21 mouse cellular contexts compared by ENCODE assay signal in the genomic region with DNA sequence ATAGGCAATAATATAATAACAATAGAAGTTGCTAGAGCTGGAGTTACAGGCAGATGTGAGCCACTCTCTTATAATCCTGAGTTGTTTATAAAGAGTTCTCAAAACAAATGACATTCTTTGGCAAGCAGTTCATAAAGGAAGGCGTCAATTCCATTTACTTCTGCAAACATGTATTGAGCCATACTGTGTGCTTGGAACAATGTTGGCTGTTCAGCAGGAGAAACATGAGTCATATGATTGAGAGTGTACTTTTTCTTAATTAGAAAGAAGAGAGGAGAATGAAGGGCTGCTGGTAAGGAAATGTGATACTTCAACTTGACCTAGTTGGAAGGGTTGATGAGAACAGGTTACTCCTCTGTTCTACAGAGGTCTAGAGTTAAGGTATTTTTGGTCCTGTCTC. TPM values are rescaled to one million over a fixed set of nuclear protein-coding genes. Genes with fewer than 3 reads are reported as not detected.
"Had no signal": no experiment of that assay in that cellular context is flagged by ENCODE, and none has a peak within 500 bp of the region (broad histone marks: within the 10 kb centered on the region; RNA-seq: fewer than 3 reads in every experiment).

No protein-coding gene starts in this region.

- ATAC-seq: liver, postnatal 0 days had no signal

- DNase-seq: kidney, adult 18-20 months; kidney, adult 9 months; kidney, postnatal 14 days; kidney, postnatal 4 days; left cerebral cortex, postnatal 4 days; liver, postnatal 0 days; midbrain, embryonic 14.5 days; right cerebral cortex, adult 18-20 months; right cerebral cortex, postnatal 14 days; spleen, adult 18-20 months; thymus, adult 18-20 months; thymus, postnatal 36 days had no signal

- H3K4me2 ChIP-seq: limb, embryonic 12.5 days; limb, embryonic 15.5 days; liver, embryonic 11.5 days; lung, embryonic 15.5 days; midbrain, embryonic 11.5 days; neural tube, embryonic 12.5 days; neural tube, embryonic 15.5 days; stomach, embryonic 15.5 days had no signal

- H3K9me3 ChIP-seq: limb, embryonic 12.5 days; limb, embryonic 15.5 days; lung, embryonic 15.5 days; neural tube, embryonic 15.5 days; stomach, embryonic 15.5 days had no signal

- H3K4me1 ChIP-seq: limb, embryonic 12.5 days; limb, embryonic 15.5 days; lung, embryonic 15.5 days; neural tube, embryonic 12.5 days; neural tube, embryonic 15.5 days; stomach, embryonic 15.5 days had no signal

- H3K4me3 ChIP-seq: limb, embryonic 12.5 days; limb, embryonic 15.5 days; lung, embryonic 15.5 days; neural tube, embryonic 12.5 days; neural tube, embryonic 15.5 days; stomach, embryonic 15.5 days had no signal

- H3K36me3 ChIP-seq: limb, embryonic 12.5 days; limb, embryonic 15.5 days; lung, embryonic 15.5 days; neural tube, embryonic 12.5 days; neural tube, embryonic 15.5 days; stomach, embryonic 15.5 days had no signal

- H3K27ac ChIP-seq: limb, embryonic 12.5 days; limb, embryonic 15.5 days; liver, embryonic 14.5 days; lung, embryonic 15.5 days; neural tube, embryonic 12.5 days; neural tube, embryonic 15.5 days; stomach, embryonic 15.5 days had no signal

- H3K9ac ChIP-seq: limb, embryonic 12.5 days; limb, embryonic 15.5 days; liver, embryonic 14.5 days; liver, postnatal 0 days; lung, embryonic 15.5 days; neural tube, embryonic 12.5 days; neural tube, embryonic 15.5 days; stomach, embryonic 15.5 days had no signal

RNA-seq across cellular contexts. Expression of gene Nyx, which starts 16.7 kb away (rescaled TPM):
- polyA plus RNA-seq: liver, embryonic 11.5 days had no signal
